Mouse (Mus musculus) midbrain, embryonic 10.5 days (tissue): ENCODE results near the gene Bloc1s3. TPM values are rescaled to one million over a fixed set of nuclear protein-coding genes. Genes with fewer than 3 reads are reported as not detected.
A peak's percentile ranks its signal among the peaks of the same experiment; 100 is the strongest.

ENCODE experiments used
- DNase-seq: peaks from one replicate; pipeline ENCODE4 v3.0.0-alpha.2; 2017; ENCODE audit warnings: low spot score
- H3K27ac ChIP-seq: fragments of 300-500 bp; sonication (generic); replicated peaks from 2 replicates; pipeline ENCODE4 v1.5.1; 2016; ENCODE audit warnings: mild to moderate bottlenecking
- H3K27me3 ChIP-seq: fragments of 300-500 bp; sonication (generic); 2 replicates; pipeline ENCODE4 v1.6.1; 2016; ENCODE audit warnings: low read depth, mild to moderate bottlenecking; ENCODE audit not compliant: poor library complexity, severe bottlenecking
- H3K36me3 ChIP-seq: fragments of 300-500 bp; sonication (generic); 2 replicates; pipeline ENCODE4 v1.6.1; 2016; ENCODE audit warnings: mild to moderate bottlenecking, moderate library complexity
- H3K4me1 ChIP-seq: fragments of 300-500 bp; sonication (generic); 2 replicates; pipeline ENCODE4 v1.6.1; 2016
- H3K4me3 ChIP-seq: fragments of 300-500 bp; sonication (generic); 2 replicates; pipeline ENCODE4 v1.5.1; 2016; ENCODE audit warnings: mild to moderate bottlenecking, moderate library complexity
- H3K9me3 ChIP-seq: fragments of 300-500 bp; sonication (generic); replicated peaks from 2 replicates; pipeline ENCODE4 v1.6.1; 2016; ENCODE audit warnings: mild to moderate bottlenecking
- WGBS: fragments of 180-500 bp; shearing (Covaris S2); methylation state at CpG from one replicate; pipeline ENCODE4 v1.1.7; 2016; 5-methylcytosine and 5-hydroxymethylcytosine counted together
- polyA plus RNA-seq: library from polyadenylated mRNA; unstranded; fragments of >200 nt; fragmentation: Nextera tagmentation; extraction: Ambion mirVana; gene quantifications from 2 replicates; pipeline ENCODE4 v1.2.1, GENCODE M21; 2016

The Bloc1s3 gene
- polyA plus RNA-seq, 1 experiment from 2014 or later = 2.4 TPM

DNA sequence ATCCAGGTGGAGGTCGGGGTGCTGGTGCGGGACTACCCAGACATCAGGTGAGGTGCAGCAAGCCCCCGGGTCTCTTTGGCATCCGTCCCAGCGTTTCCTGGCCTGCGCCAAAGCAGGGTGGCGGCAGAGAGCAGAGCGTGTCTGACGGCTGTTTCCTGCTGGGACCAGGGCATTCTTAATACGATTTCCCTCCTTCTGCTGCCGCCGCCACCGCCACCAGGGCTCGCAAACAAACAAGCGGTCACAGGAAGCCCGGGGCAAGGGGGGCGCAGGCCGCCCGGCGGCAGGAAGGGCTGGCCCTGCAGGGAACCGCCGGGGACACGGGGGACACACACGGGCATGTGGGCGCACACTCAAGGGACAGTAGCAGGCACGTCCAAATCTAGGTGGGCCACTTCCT, 16.4 kb downstream of the Bloc1s3 start:
- peak; percentile 40 for DNase-seq
- H3K4me1 ChIP-seq = peaks cover 22% of the 10 kb centered on the region
- H3K4me3 ChIP-seq = peak overlapping the region; percentile 47
- peaks cover 68% of the 10 kb centered on the region for H3K27me3 ChIP-seq
- H3K9me3 ChIP-seq = no peaks in the 10 kb centered on the region; the same call in 1 of the 2 replicates
- peak overlapping the region; percentile 42; the same call in 1 of the 2 replicates for H3K27ac ChIP-seq
- no peaks in the 10 kb centered on the region for H3K36me3 ChIP-seq
- 2% methylated on average over 26 of the region's 26 CpGs for WGBS

DNA sequence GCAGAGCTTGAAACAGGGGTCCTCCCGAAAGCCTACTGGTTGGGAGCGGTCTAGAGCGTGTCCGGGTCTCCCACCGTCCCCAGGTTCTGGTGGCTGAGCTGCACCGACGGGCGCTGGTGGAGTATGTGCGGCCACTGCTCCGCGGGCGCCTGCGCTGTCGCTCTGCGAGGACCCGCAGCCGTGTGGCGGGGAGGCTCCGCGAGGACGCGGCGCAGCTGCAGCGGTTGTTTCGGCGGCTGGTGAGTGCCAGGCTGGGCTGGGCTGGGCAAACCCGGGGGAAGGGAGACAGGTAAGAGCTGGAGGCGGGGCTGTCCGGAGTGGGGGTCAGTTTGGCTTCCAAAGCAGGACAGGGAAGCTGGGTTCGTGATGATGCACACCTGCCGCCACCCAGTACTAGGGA, 18.6 kb downstream of the Bloc1s3 start:
- 1% methylated on average over 31 of the region's 31 CpGs for WGBS
- Histone ChIP-seq H3K4me3 (peak overlapping the region; percentile 42), H3K36me3 (no peaks in the 10 kb centered on the region), H3K27ac (no peak overlapping the region), H3K27me3 (peaks cover 72% of the 10 kb centered on the region), H3K9me3 (no peaks in the 10 kb centered on the region; the same call in none of the 2 replicates), H3K4me1 (peaks cover 14% of the 10 kb centered on the region)
- DNase-seq = peak; percentile 34

DNA sequence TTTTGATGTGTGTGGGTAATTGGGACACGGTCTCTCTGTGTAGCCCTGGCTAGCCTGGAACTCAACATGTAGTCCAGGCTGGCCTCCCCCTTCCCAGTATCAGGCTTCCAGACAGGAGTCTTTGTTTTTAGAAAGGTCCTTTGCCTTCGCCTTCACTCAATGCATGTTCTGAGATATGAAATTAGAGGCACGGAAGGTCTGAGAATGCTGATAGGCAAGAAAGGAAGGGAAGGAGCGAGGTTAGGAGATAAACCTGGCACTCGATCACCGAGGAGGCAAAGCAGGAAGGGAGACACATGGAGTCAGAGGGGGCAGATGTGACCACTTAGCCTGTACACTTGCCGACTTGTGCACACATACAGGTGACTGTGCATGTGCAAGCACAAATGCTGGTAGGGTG, 21.6 kb downstream of the Bloc1s3 start:
- H3K4me1 ChIP-seq = peaks cover 8% of the 10 kb centered on the region
- peaks cover 52% of the 10 kb centered on the region for H3K27me3 ChIP-seq
- H3K36me3 ChIP-seq = no peaks in the 10 kb centered on the region
- H3K9me3 ChIP-seq = no peaks in the 10 kb centered on the region; the same call in none of the 2 replicates
- 88% methylated on average over 7 of the region's 7 CpGs for WGBS
- H3K4me3 ChIP-seq = no peak overlapping the region
- DNase-seq = no peak
- H3K27ac ChIP-seq = no peak overlapping the region

DNA sequence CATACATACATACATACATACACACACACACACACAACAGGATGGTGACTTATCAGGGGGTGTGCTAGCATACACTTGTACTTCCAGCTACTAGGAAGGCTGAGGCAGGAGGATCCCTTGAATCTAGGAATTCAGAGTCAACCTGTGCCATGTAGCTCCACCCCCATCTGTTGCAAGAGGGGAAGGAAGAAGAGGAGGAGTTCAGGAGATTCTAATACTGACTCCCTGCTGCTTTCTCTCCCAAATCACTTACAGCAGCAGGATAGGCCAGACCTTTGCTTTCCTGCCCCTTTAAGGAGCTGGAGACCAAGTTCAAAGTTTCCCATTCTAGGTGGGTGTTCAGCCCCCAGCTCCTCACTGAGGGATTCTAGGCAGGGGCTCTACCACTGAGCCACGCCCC, 22.7 kb downstream of the Bloc1s3 start:
- H3K4me1 ChIP-seq = peaks cover 5% of the 10 kb centered on the region
- H3K27ac ChIP-seq = no peak overlapping the region
- no peak overlapping the region for H3K4me3 ChIP-seq
- WGBS = 86% methylated on average over 1 of the region's 1 CpGs
- peaks cover 4% of the 10 kb centered on the region; the same call in 1 of the 2 replicates for H3K9me3 ChIP-seq
- no peaks in the 10 kb centered on the region for H3K36me3 ChIP-seq
- DNase-seq = no peak
- H3K27me3 ChIP-seq = peaks cover 41% of the 10 kb centered on the region

DNA sequence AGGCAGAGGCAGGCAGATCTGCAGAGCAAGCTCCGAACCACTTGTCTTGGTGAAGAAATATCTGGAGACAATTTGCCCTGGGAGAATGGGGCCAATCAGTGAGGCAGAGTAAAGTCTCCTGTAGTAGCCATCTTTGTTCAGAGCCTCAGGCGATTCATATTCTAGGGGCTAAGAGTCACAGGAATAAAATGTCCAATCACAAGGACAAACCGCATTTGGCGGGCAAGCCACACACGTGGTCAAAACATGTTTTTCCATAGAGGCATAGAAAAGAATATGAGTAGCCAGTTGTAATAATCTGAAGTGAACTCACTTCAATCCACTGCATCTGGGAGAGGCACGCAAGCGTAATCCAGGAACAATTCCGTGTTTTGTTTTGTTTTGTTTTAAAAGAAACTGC, 24.9 kb downstream of the Bloc1s3 start:
- H3K27ac ChIP-seq = no peak overlapping the region
- H3K9me3 ChIP-seq = peaks cover 4% of the 10 kb centered on the region; the same call in 1 of the 2 replicates
- no peaks in the 10 kb centered on the region for H3K36me3 ChIP-seq
- WGBS = 87% methylated on average over 8 of the region's 8 CpGs
- peaks cover under 1% of the 10 kb centered on the region; the same call in 1 of the 2 replicates for H3K4me1 ChIP-seq
- H3K27me3 ChIP-seq = peaks cover 26% of the 10 kb centered on the region
- no peak overlapping the region for H3K4me3 ChIP-seq
- no peak for DNase-seq

DNA sequence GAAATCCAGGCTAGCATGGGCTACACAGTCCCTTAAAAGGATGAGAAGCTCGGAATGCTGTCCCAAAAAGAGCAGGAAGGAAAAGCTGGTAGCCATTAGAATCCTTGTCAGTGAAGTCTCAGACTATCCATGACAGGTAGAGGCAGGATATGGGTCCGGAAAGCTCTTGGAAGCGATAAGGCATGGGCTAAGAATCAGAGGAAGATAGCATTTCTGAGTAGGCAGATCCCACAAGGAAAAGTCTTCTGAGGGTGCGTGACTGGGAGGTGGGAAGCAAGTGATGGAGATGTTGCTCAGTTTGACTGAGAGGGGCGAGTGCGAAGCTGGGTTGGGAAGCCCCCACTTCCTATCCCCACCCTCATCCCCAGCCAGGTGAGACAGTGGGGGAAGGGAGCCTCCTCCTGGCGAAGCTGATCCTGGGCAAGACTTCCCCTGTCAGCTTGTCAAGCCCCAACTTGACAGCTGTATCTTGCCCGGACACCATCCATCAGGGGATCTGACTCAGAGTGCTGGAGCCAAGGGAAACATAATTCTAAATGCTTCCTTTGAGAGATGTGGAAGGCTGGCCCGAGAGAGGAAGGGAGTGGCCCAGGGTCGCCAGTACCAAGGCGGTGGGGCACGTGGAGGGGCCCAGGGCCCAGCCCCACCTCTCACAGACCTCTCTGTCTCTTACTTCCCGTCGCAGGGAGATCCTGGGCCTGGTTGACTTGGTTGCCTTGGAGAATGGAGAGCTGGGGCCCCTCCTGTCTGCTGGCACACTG, 30.4 kb downstream of the Bloc1s3 start:
- 0 out of 2 replicates have a peak overlapping the region, but pooled peaks have one; percentile 17 for H3K27ac ChIP-seq
- 27% methylated on average over 14 of the region's 14 CpGs for WGBS
- no peak for DNase-seq
- no peaks in the 10 kb centered on the region for H3K36me3 ChIP-seq
- peaks cover 9% of the 10 kb centered on the region for H3K9me3 ChIP-seq
- H3K27me3 ChIP-seq = peaks cover 62% of the 10 kb centered on the region
- H3K4me1 ChIP-seq = peaks cover 15% of the 10 kb centered on the region
- H3K4me3 ChIP-seq = no peak overlapping the region

DNA sequence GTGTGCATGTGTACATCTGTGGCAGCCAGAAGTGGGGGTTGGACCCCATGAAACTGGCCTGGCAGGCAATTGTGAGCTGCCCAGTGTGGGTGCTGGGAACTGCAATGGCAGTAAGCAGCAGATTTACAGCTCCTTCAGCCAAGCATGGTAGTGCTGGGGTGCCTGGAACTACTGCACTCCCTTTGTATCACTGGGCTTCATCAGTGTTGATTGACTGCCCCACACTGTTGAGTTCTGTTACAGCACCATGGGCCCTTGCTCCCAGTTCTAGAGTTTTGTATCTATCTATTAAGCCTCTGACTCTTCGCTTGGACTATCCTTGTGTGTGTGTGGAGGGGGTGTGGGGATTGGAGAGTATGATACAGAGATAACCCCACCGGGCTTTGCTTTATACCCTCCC, 31.1 kb downstream of the Bloc1s3 start:
- peaks cover 12% of the 10 kb centered on the region for H3K9me3 ChIP-seq
- H3K4me3 ChIP-seq = no peak overlapping the region
- DNase-seq = no peak
- peaks cover 69% of the 10 kb centered on the region for H3K27me3 ChIP-seq
- no peak overlapping the region for H3K27ac ChIP-seq
- WGBS = 81% methylated on average over 2 of the region's 2 CpGs
- H3K36me3 ChIP-seq = no peaks in the 10 kb centered on the region
- peaks cover 15% of the 10 kb centered on the region for H3K4me1 ChIP-seq

DNA sequence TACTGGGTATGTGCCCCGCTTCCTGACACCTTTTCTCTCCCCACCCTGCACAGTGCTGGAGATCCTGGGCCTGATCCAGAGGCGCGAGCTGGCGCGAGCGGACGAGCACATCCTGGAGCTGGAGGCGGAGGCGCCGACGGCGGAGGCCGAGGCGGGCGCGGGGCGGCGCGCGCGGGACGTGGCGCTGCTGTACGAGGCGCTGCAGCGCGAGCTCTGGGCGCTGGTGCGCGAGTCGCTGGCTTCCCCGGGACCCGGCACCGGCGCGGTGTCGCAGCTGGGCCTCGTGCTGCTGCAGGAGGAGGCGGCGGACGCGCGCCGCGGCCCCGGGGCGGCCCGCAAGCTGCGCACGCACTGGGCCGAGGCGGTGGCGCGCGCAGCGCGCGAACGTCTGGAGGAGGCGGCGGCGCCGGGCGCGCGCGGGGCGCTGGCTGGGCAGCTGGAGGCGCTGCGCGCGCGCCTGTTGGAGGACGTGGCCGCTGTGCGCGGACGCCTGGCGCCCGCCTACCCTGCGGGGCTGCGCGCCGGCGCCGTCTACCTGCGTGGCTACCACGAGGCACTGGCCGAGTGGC, 34.2 kb downstream of the Bloc1s3 start:
- Histone ChIP-seq H3K27me3 (peaks cover 100% of the 10 kb centered on the region), H3K4me3 (peak overlapping the region; percentile 62), H3K4me1 (peaks cover 25% of the 10 kb centered on the region), H3K9me3 (peaks cover 10% of the 10 kb centered on the region), H3K36me3 (no peaks in the 10 kb centered on the region), H3K27ac (peak overlapping the region; percentile 79)
- peak; percentile 67 for DNase-seq
- WGBS = under 1% methylated on average over 89 of the region's 89 CpGs

DNA sequence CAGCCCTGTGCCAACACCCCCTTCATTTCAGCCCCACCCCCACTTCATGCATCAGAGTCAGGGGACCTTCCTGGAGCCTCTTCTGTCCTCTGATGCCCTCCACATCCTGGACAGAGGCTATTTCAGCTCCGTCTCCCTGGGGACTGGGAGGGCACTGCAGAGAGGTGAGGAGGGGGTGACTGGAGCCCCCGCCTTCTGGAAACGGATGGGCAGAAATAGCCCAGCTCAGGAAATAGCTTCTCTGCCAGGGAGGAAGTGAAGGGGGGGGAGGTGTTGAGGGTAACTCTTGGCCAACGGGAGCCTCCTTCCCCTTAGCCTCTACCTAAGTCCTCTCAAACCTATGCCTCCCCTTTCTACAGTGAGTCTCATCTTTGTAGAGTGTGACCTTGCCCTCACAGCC, 35.8 kb downstream of the Bloc1s3 start:
- Histone ChIP-seq H3K36me3 (no peaks in the 10 kb centered on the region), H3K4me1 (peaks cover 22% of the 10 kb centered on the region), H3K27ac (no peak overlapping the region), H3K9me3 (peaks cover 10% of the 10 kb centered on the region), H3K4me3 (no peak overlapping the region), H3K27me3 (peaks cover 100% of the 10 kb centered on the region)
- no peak for DNase-seq
- WGBS = 40% methylated on average over 4 of the region's 4 CpGs

DNA sequence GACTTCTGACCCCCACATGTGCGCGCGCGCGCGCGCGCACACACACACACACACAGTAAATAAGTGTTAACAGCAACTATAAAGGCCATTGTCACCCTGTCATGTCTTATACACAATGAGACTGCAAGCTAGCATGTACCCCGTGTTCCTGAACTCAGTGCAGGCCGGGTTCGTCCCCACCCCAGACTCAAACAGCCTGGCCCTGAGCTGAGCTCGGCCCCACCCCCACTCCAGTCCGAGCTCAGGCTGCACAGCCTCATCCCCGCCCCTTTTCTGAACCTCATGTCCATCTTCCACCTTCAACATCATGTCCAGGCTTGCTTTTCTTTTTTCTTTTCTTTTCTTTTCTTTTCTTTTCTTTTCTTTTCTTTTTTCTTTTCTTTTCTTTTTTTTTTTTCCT, 37.9 kb downstream of the Bloc1s3 start:
- WGBS = 10% methylated on average over 14 of the region's 14 CpGs
- H3K9me3 ChIP-seq = peaks cover 8% of the 10 kb centered on the region
- H3K36me3 ChIP-seq = no peaks in the 10 kb centered on the region
- DNase-seq = no peak
- H3K4me1 ChIP-seq = peaks cover 23% of the 10 kb centered on the region
- peaks cover 100% of the 10 kb centered on the region for H3K27me3 ChIP-seq
- H3K4me3 ChIP-seq = no peak overlapping the region
- H3K27ac ChIP-seq = no peak overlapping the region

DNA sequence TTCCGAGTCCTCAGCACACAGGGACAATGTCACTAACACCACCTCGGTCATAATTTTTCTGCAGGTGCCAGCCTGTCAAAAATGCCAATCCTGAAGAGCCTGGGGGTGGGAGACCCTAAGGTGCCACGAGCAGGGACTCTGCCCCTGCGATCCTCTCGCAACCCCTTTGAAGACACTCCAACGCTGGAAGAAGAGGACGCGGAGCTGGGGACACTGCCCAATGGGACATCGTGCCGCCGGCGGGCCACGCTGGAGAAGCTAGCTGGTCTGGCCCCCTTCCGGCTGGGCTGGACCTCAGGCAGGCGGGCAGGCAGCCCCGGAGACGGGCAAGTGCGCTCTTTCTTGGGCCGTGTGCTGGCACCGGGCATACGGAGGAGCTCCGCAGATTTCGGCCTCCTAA, 38.8 kb downstream of the Bloc1s3 start:
- H3K4me3 ChIP-seq = peak overlapping the region; percentile 18; the same call in 1 of the 2 replicates

DNA sequence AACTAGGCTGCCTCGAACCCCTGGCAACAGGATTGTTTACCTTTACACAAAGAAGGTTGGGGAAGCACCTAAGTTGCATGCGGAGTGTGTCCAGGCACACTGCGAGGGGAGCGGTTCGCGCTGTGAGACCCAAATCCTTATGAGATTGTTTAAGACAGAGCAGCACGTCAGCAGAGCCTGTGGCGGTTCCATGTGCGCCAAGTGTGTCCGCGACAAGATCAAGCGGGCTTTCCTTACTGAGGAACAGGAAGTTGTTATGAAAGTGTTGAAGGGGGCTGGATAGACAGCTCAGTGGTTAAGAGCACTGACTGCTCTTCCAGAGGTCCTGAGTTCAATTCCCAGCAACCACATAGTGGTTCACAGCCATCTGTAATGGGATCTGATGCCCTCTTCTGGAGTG, 39.9 kb downstream of the Bloc1s3 start:
- DNase-seq = no peak
- 70% methylated on average over 12 of the region's 12 CpGs for WGBS
- peaks cover 4% of the 10 kb centered on the region; the same call in 1 of the 2 replicates for H3K9me3 ChIP-seq
- H3K27ac ChIP-seq = no peak overlapping the region
- peaks cover 100% of the 10 kb centered on the region for H3K27me3 ChIP-seq
- H3K36me3 ChIP-seq = no peaks in the 10 kb centered on the region
- peaks cover 27% of the 10 kb centered on the region for H3K4me1 ChIP-seq
- no peak overlapping the region for H3K4me3 ChIP-seq

More for the DNA sequence above, 38.8 kb downstream of the Bloc1s3 start:
- H3K9me3 ChIP-seq = peaks cover 4% of the 10 kb centered on the region; the same call in 1 of the 2 replicates
- WGBS = 23% methylated on average over 23 of the region's 23 CpGs
- no peaks in the 10 kb centered on the region for H3K36me3 ChIP-seq
- peaks cover 31% of the 10 kb centered on the region for H3K4me1 ChIP-seq
- no peak overlapping the region for H3K27ac ChIP-seq
- peaks cover 100% of the 10 kb centered on the region for H3K27me3 ChIP-seq
- no peak for DNase-seq

DNA sequence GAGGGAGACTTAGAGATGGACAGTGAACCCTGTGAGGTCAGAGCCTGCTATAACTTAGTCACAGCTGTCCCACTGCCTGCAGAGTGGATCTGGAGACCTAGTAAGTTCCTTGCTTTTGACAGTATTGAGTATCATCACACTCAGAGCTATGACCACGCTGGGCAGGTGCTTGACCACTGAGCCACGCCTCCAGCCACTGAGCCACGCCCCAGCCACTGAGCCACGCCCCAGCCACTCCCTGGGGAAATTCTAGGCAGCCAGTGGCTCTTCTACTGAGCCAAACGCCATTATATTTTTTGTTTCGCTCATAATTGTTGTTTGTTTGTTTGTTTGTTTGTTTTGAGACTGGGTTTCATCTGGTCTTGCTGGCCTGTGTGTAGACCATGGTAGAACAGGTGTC, 40.5 kb downstream of the Bloc1s3 start:
- no peak for DNase-seq
- WGBS = 45% methylated on average over 6 of the region's 6 CpGs
- H3K4me3 ChIP-seq = no peak overlapping the region
- peaks cover 4% of the 10 kb centered on the region; the same call in 1 of the 2 replicates for H3K9me3 ChIP-seq
- H3K36me3 ChIP-seq = no peaks in the 10 kb centered on the region
- no peak overlapping the region for H3K27ac ChIP-seq
- H3K4me1 ChIP-seq = peaks cover 34% of the 10 kb centered on the region
- peaks cover 99% of the 10 kb centered on the region for H3K27me3 ChIP-seq
